Mouse (Mus musculus): ENCODE results near the gene C1rl. TPM values are rescaled to one million over a fixed set of nuclear protein-coding genes. Genes with fewer than 3 reads are reported as not detected.
"Not testable (repeated sequence)": the region's sequence is repeated elsewhere in the genome, so short reads cannot be mapped to it uniquely, and the experiment has no call there.

The C1rl gene
- polyA plus RNA-seq, 1 experiment: 0.50 TPM

GRCm38 (mm10) chr6:124508292-124508691 is 15.4 kb downstream of the C1rl start:
- Histone ChIP-seq H3K27me3 (ENCODE audit: control insufficient read depth, insufficient read depth, insufficient read length) (no peaks in the 10 kb centered on the region), H3K79me2 (ENCODE audit: control insufficient read depth, insufficient read depth) (no peaks in the 10 kb centered on the region), H3ac (ENCODE audit: control insufficient read depth, insufficient read length, low read depth) (no peak overlapping the region), H3K4me3 (ENCODE audit: insufficient read depth, poor library complexity, severe bottlenecking) (no peak overlapping the region), H3K79me3 (ENCODE audit: low read depth) (no peaks in the 10 kb centered on the region), H3K36me3 (ENCODE audit: control insufficient read depth, insufficient read depth) (no peaks in the 10 kb centered on the region)
- TF ChIP-seq FOSL1 (IDR thresholded peaks at IDR 0.05; ENCODE audit: insufficient read depth, low read length, poor library complexity, severe bottlenecking) (no peak), MYOD1 (IDR thresholded peaks at IDR 0.05; ENCODE audit: control insufficient read depth, insufficient read length, low read depth) (no peak), MAX (IDR thresholded peaks at IDR 0.05) (no peak)

GRCm38 (mm10) chr6:124509192-124509591 is 16.3 kb downstream of the C1rl start:
- not testable (repeated sequence) for H3ac ChIP-seq (ENCODE audit: control insufficient read depth, insufficient read length, low read depth); H3K4me3 ChIP-seq (ENCODE audit: insufficient read depth, poor library complexity, severe bottlenecking); H3K79me2 ChIP-seq (ENCODE audit: control insufficient read depth, insufficient read depth); H3K27me3 ChIP-seq (ENCODE audit: control insufficient read depth, insufficient read depth, insufficient read length); H3K79me3 ChIP-seq (ENCODE audit: low read depth); H3K36me3 ChIP-seq (ENCODE audit: control insufficient read depth, insufficient read depth)

DNA sequence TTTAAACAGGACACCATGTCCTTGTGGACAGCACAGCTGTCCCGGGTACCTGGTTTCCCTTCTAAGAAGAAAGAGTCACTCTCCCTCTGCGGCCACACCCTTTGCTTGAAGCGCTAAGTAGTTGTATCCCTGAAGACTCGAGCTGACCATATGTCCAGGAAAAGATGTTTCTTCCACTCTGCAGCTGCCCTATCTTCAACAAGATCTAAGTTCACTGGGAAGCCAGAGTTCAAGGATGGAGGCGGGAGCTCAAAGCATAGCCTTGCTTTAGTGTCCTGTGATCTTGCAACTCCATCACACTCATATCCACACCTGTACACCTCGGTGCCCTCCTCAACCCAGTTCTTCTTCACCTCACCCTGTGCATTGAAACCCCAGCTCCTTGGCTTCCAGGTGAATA is 19.0 kb downstream of the C1rl start:
- Histone ChIP-seq H3K79me2 (ENCODE audit: control insufficient read depth, insufficient read depth) (no peaks in the 10 kb centered on the region), H3ac (ENCODE audit: control insufficient read depth, insufficient read length, low read depth) (no peak overlapping the region), H3K36me3 (ENCODE audit: control insufficient read depth, insufficient read depth) (no peaks in the 10 kb centered on the region), H3K4me3 (ENCODE audit: insufficient read depth, poor library complexity, severe bottlenecking) (no peak overlapping the region), H3K27me3 (ENCODE audit: control insufficient read depth, insufficient read depth, insufficient read length) (no peaks in the 10 kb centered on the region), H3K79me3 (ENCODE audit: low read depth) (no peaks in the 10 kb centered on the region)
- TF ChIP-seq USF1 (IDR thresholded peaks at IDR 0.05; ENCODE audit: low read depth) (no peak), MAX (IDR thresholded peaks at IDR 0.05) (no peak), FOSL1 (IDR thresholded peaks at IDR 0.05; ENCODE audit: insufficient read depth, low read length, poor library complexity, severe bottlenecking) (no peak), CTCF (IDR thresholded peaks at IDR 0.05; ENCODE audit: control insufficient read depth, insufficient read depth, insufficient read length) (no peak), MYOD1 (IDR thresholded peaks at IDR 0.05; ENCODE audit: control insufficient read depth, insufficient read length, low read depth) (no peak), MYOG (IDR thresholded peaks at IDR 0.05; ENCODE audit: control insufficient read depth, extremely low read depth, insufficient read length) (no peak), CEBPB (IDR thresholded peaks at IDR 0.05; ENCODE audit: low read depth) (no peak)

- Histone ChIP-seq H3ac (ENCODE audit: control insufficient read depth, insufficient read length, low read depth) (no peak within 1 kb of the TSS), H3K36me3 (ENCODE audit: control insufficient read depth, insufficient read depth) (no peaks in the 10 kb centered on the region), H3K4me3 (ENCODE audit: insufficient read depth, poor library complexity, severe bottlenecking) (no peak within 1 kb of the TSS), H3K79me3 (ENCODE audit: low read depth) (no peaks in the 10 kb centered on the region), H3K79me2 (ENCODE audit: control insufficient read depth, insufficient read depth) (no peaks in the 10 kb centered on the region), H3K27me3 (ENCODE audit: control insufficient read depth, insufficient read depth, insufficient read length) (no peaks in the 10 kb centered on the region)
- TF ChIP-seq CEBPB (IDR thresholded peaks at IDR 0.05; ENCODE audit: low read depth) (no peak), FOSL1 (IDR thresholded peaks at IDR 0.05; ENCODE audit: insufficient read depth, low read length, poor library complexity, severe bottlenecking) (no peak), MYOD1 (IDR thresholded peaks at IDR 0.05; ENCODE audit: control insufficient read depth, insufficient read length, low read depth) (no peak), CTCF (IDR thresholded peaks at IDR 0.05; ENCODE audit: control insufficient read depth, insufficient read depth, insufficient read length) (no peak), MAX (IDR thresholded peaks at IDR 0.05) (no peak), USF1 (IDR thresholded peaks at IDR 0.05; ENCODE audit: low read depth) (no peak), MYOG (IDR thresholded peaks at IDR 0.05; ENCODE audit: control insufficient read depth, extremely low read depth, insufficient read length) (no peak)
These were observed 19.5 kb downstream of the C1rl start, which contains the start of gene C1ra for GRCm38 (mm10) chr6:124512355-124512836. TSS of gene C1ra (plus strand) at chr6:124512405.

DNA sequence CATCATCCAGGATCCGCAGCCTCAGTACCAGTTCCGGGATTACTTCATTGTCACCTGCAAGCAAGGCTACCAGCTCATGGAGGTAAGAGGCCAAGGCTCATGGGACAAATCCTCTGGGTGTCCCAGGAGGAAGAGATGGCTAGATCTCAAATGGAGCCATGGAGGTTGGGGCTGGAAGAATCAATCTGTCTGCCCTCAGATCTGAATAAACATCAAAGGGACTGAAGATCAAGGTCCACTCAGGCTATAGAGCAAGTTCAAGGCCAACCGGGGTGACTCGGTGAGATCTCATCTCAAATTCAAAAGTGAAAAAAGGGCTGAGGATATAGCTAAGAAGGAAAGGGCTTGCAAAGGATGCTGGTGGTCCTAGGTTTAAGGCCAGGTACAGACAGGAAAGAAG is 24.8 kb downstream of the C1rl start:
- H3ac ChIP-seq (ENCODE audit: control insufficient read depth, insufficient read length, low read depth); H3K27me3 ChIP-seq (ENCODE audit: control insufficient read depth, insufficient read depth, insufficient read length); H3K36me3 ChIP-seq (ENCODE audit: control insufficient read depth, insufficient read depth); H3K79me2 ChIP-seq (ENCODE audit: control insufficient read depth, insufficient read depth); H3K79me3 ChIP-seq (ENCODE audit: low read depth); H3K4me3 ChIP-seq (ENCODE audit: insufficient read depth, poor library complexity, severe bottlenecking): not testable (repeated sequence)

GRCm38 (mm10) chr6:124522082-124522481 is 29.2 kb downstream of the C1rl start:
- H3K27me3 ChIP-seq (ENCODE audit: control insufficient read depth, insufficient read depth, insufficient read length); H3K4me3 ChIP-seq (ENCODE audit: insufficient read depth, poor library complexity, severe bottlenecking); H3K36me3 ChIP-seq (ENCODE audit: control insufficient read depth, insufficient read depth); H3K79me2 ChIP-seq (ENCODE audit: control insufficient read depth, insufficient read depth); H3ac ChIP-seq (ENCODE audit: control insufficient read depth, insufficient read length, low read depth); H3K79me3 ChIP-seq (ENCODE audit: low read depth): not testable (repeated sequence)

GRCm38 (mm10) chr6:124527881-124528280 is 35.0 kb downstream of the C1rl start:
- H3K36me3 ChIP-seq (ENCODE audit: control insufficient read depth, insufficient read depth): no peaks in the 10 kb centered on the region
- TF ChIP-seq MAX (IDR thresholded peaks at IDR 0.05) (no peak), FOSL1 (IDR thresholded peaks at IDR 0.05; ENCODE audit: insufficient read depth, low read length, poor library complexity, severe bottlenecking) (no peak), USF1 (IDR thresholded peaks at IDR 0.05; ENCODE audit: low read depth) (no peak), CEBPB (IDR thresholded peaks at IDR 0.05; ENCODE audit: low read depth) (no peak)
- no peaks in the 10 kb centered on the region for H3K79me3 ChIP-seq (ENCODE audit: low read depth)
- H3K79me2 ChIP-seq (ENCODE audit: control insufficient read depth, insufficient read depth): no peaks in the 10 kb centered on the region
- no peak overlapping the region for H3ac ChIP-seq (ENCODE audit: control insufficient read depth, insufficient read length, low read depth)
- H3K27me3 ChIP-seq (ENCODE audit: control insufficient read depth, insufficient read depth, insufficient read length): no peaks in the 10 kb centered on the region
- no peak overlapping the region for H3K4me3 ChIP-seq (ENCODE audit: insufficient read depth, poor library complexity, severe bottlenecking)
